Mouse (Mus musculus): ENCODE results near the gene Hectd2. TPM values are rescaled to one million over a fixed set of nuclear protein-coding genes. Genes with fewer than 3 reads are reported as not detected.

The Hectd2 gene
- polyA plus RNA-seq, 1 experiment from 2014 or later, result 17.7 TPM

- Histone ChIP-seq H3K4me3 (replicated peaks; ENCODE audit: low read length) (peak overlapping the region; percentile 84), H3K4me1 (replicated peaks; ENCODE audit: control insufficient read depth, insufficient read depth, low read length) (peaks cover 14% of the 10 kb centered on the region; the same call in 1 of the 2 replicates), H3K27ac (peak overlapping the region; percentile 92), H3K4me2 (replicated peaks) (peak overlapping the region; percentile 69), H3K36me3 (replicated peaks; ENCODE audit: control insufficient read depth, insufficient read depth) (no peaks in the 10 kb centered on the region), H3K9me3 (ENCODE audit: control insufficient read depth, low read length) (no peaks in the 10 kb centered on the region), H3K9ac (peak overlapping the region; percentile 86), H3K27me3 (ENCODE audit: control insufficient read depth, insufficient read depth, low read length) (peaks cover 6% of the 10 kb centered on the region)
- WGBS, result under 1% methylated on average over 40 of the region's 53 CpGs
- peak; percentile 76 for ATAC-seq (ENCODE audit: low FRiP score)
- DNase-seq (ENCODE audit: low spot score), result peak; percentile 63
Observed at GRCm38 (mm10) chr19:36554785-36555595, 551 bp downstream of the Hectd2 start.

GRCm38 (mm10) chr19:36559331-36559730, 4.9 kb downstream of the Hectd2 start:
- H3K36me3 ChIP-seq (replicated peaks; ENCODE audit: control insufficient read depth, insufficient read depth), result no peaks in the 10 kb centered on the region
- ATAC-seq (ENCODE audit: low FRiP score) (no peak), DNase-seq (ENCODE audit: low spot score) (no peak)
- no peak overlapping the region for H3K27ac ChIP-seq
- H3K4me2 ChIP-seq (replicated peaks), result no peak overlapping the region
- no peaks in the 10 kb centered on the region for H3K27me3 ChIP-seq (ENCODE audit: control insufficient read depth, insufficient read depth, low read length)
- H3K4me1 ChIP-seq (replicated peaks; ENCODE audit: control insufficient read depth, insufficient read depth, low read length), result peaks cover 14% of the 10 kb centered on the region; the same call in 1 of the 2 replicates
- H3K4me3 ChIP-seq (replicated peaks; ENCODE audit: low read length), result no peak overlapping the region
- no peaks in the 10 kb centered on the region for H3K9me3 ChIP-seq (ENCODE audit: control insufficient read depth, low read length)
- 87% methylated on average over 5 of the region's 5 CpGs for WGBS
- H3K9ac ChIP-seq, result no peak overlapping the region

GRCm38 (mm10) chr19:36560160-36560559, 5.7 kb downstream of the Hectd2 start:
- Histone ChIP-seq H3K4me3 (replicated peaks; ENCODE audit: low read length) (no peak overlapping the region), H3K27ac (no peak overlapping the region), H3K27me3 (ENCODE audit: control insufficient read depth, insufficient read depth, low read length) (no peaks in the 10 kb centered on the region), H3K9ac (no peak overlapping the region), H3K4me1 (replicated peaks; ENCODE audit: control insufficient read depth, insufficient read depth, low read length) (peaks cover 14% of the 10 kb centered on the region; the same call in 1 of the 2 replicates), H3K4me2 (replicated peaks) (no peak overlapping the region), H3K9me3 (ENCODE audit: control insufficient read depth, low read length) (no peaks in the 10 kb centered on the region), H3K36me3 (replicated peaks; ENCODE audit: control insufficient read depth, insufficient read depth) (no peaks in the 10 kb centered on the region)
- DNase-seq (ENCODE audit: low spot score) (no peak), ATAC-seq (ENCODE audit: low FRiP score) (no peak)
- WGBS, result 19% methylated on average over 2 of the region's 2 CpGs

GRCm38 (mm10) chr19:36561171-36561570, 6.7 kb downstream of the Hectd2 start:
- no peaks in the 10 kb centered on the region for H3K9me3 ChIP-seq (ENCODE audit: control insufficient read depth, low read length)
- H3K4me3 ChIP-seq (replicated peaks; ENCODE audit: low read length), result no peak overlapping the region
- H3K4me2 ChIP-seq (replicated peaks), result no peak overlapping the region
- no peaks in the 10 kb centered on the region for H3K27me3 ChIP-seq (ENCODE audit: control insufficient read depth, insufficient read depth, low read length)
- no peak for DNase-seq (ENCODE audit: low spot score)
- no peak overlapping the region for H3K27ac ChIP-seq
- no peaks in the 10 kb centered on the region for H3K36me3 ChIP-seq (replicated peaks; ENCODE audit: control insufficient read depth, insufficient read depth)
- WGBS, result 71% methylated on average over 2 of the region's 2 CpGs
- H3K4me1 ChIP-seq (replicated peaks; ENCODE audit: control insufficient read depth, insufficient read depth, low read length), result peaks cover 10% of the 10 kb centered on the region; the same call in 1 of the 2 replicates
- H3K9ac ChIP-seq, result no peak overlapping the region
- no peak for ATAC-seq (ENCODE audit: low FRiP score)

- WGBS, result 63% methylated on average over 2 of the region's 2 CpGs
- Histone ChIP-seq H3K36me3 (replicated peaks; ENCODE audit: control insufficient read depth, insufficient read depth) (no peaks in the 10 kb centered on the region), H3K4me1 (replicated peaks; ENCODE audit: control insufficient read depth, insufficient read depth, low read length) (no peaks in the 10 kb centered on the region), H3K9ac (no peak overlapping the region), H3K27ac (no peak overlapping the region), H3K4me3 (replicated peaks; ENCODE audit: low read length) (no peak overlapping the region), H3K4me2 (replicated peaks) (no peak overlapping the region), H3K9me3 (ENCODE audit: control insufficient read depth, low read length) (no peaks in the 10 kb centered on the region), H3K27me3 (ENCODE audit: control insufficient read depth, insufficient read depth, low read length) (no peaks in the 10 kb centered on the region)
- DNase-seq (ENCODE audit: low spot score), result no peak
- no peak for ATAC-seq (ENCODE audit: low FRiP score)
Observed at GRCm38 (mm10) chr19:36564396-36564795, 10.0 kb downstream of the Hectd2 start.

- no peaks in the 10 kb centered on the region for H3K9me3 ChIP-seq (ENCODE audit: control insufficient read depth, low read length)
- DNase-seq (ENCODE audit: low spot score) (no peak), ATAC-seq (ENCODE audit: low FRiP score) (no peak)
- no peak overlapping the region for H3K9ac ChIP-seq
- H3K4me2 ChIP-seq (replicated peaks), result no peak overlapping the region
- H3K36me3 ChIP-seq (replicated peaks; ENCODE audit: control insufficient read depth, insufficient read depth), result peaks cover 6% of the 10 kb centered on the region; the same call in 1 of the 2 replicates
- 75% methylated on average over 3 of the region's 3 CpGs for WGBS
- no peak overlapping the region for H3K4me3 ChIP-seq (replicated peaks; ENCODE audit: low read length)
- H3K4me1 ChIP-seq (replicated peaks; ENCODE audit: control insufficient read depth, insufficient read depth, low read length), result no peaks in the 10 kb centered on the region
- H3K27me3 ChIP-seq (ENCODE audit: control insufficient read depth, insufficient read depth, low read length), result no peaks in the 10 kb centered on the region
- H3K27ac ChIP-seq, result no peak overlapping the region
Observed at GRCm38 (mm10) chr19:36573986-36574385, 19.5 kb downstream of the Hectd2 start.

- H3K27ac ChIP-seq, result no peak overlapping the region
- H3K9me3 ChIP-seq (ENCODE audit: control insufficient read depth, low read length), result no peaks in the 10 kb centered on the region
- no peak overlapping the region for H3K4me3 ChIP-seq (replicated peaks; ENCODE audit: low read length)
- H3K4me1 ChIP-seq (replicated peaks; ENCODE audit: control insufficient read depth, insufficient read depth, low read length), result no peaks in the 10 kb centered on the region
- H3K4me2 ChIP-seq (replicated peaks), result no peak overlapping the region
- H3K9ac ChIP-seq, result no peak overlapping the region
- peaks cover 6% of the 10 kb centered on the region; the same call in 1 of the 2 replicates for H3K36me3 ChIP-seq (replicated peaks; ENCODE audit: control insufficient read depth, insufficient read depth)
- no peak for ATAC-seq (ENCODE audit: low FRiP score)
- 91% methylated on average over 6 of the region's 6 CpGs for WGBS
- H3K27me3 ChIP-seq (ENCODE audit: control insufficient read depth, insufficient read depth, low read length), result no peaks in the 10 kb centered on the region
- DNase-seq (ENCODE audit: low spot score), result no peak
Observed at GRCm38 (mm10) chr19:36575159-36575558, 20.7 kb downstream of the Hectd2 start.

GRCm38 (mm10) chr19:36580874-36581273, 26.4 kb downstream of the Hectd2 start:
- ATAC-seq (ENCODE audit: low FRiP score), result no peak
- Histone ChIP-seq H3K27ac (no peak overlapping the region), H3K36me3 (replicated peaks; ENCODE audit: control insufficient read depth, insufficient read depth) (peaks cover 6% of the 10 kb centered on the region; the same call in 1 of the 2 replicates), H3K9ac (no peak overlapping the region), H3K4me2 (replicated peaks) (no peak overlapping the region), H3K4me1 (replicated peaks; ENCODE audit: control insufficient read depth, insufficient read depth, low read length) (no peaks in the 10 kb centered on the region), H3K9me3 (ENCODE audit: control insufficient read depth, low read length) (no peaks in the 10 kb centered on the region), H3K27me3 (ENCODE audit: control insufficient read depth, insufficient read depth, low read length) (no peaks in the 10 kb centered on the region), H3K4me3 (replicated peaks; ENCODE audit: low read length) (no peak overlapping the region)
- no peak for DNase-seq (ENCODE audit: low spot score)
- 77% methylated on average over 3 of the region's 3 CpGs for WGBS

- H3K4me3 ChIP-seq (replicated peaks; ENCODE audit: low read length), result no peak overlapping the region
- H3K9me3 ChIP-seq (ENCODE audit: control insufficient read depth, low read length), result no peaks in the 10 kb centered on the region
- no peak for ATAC-seq (ENCODE audit: low FRiP score)
- H3K4me1 ChIP-seq (replicated peaks; ENCODE audit: control insufficient read depth, insufficient read depth, low read length), result no peaks in the 10 kb centered on the region
- no peak overlapping the region for H3K9ac ChIP-seq
- H3K27ac ChIP-seq, result no peak overlapping the region
- H3K27me3 ChIP-seq (ENCODE audit: control insufficient read depth, insufficient read depth, low read length), result no peaks in the 10 kb centered on the region
- H3K4me2 ChIP-seq (replicated peaks), result no peak overlapping the region
- no peak for DNase-seq (ENCODE audit: low spot score)
- 95% methylated on average over 1 of the region's 1 CpGs for WGBS
- H3K36me3 ChIP-seq (replicated peaks; ENCODE audit: control insufficient read depth, insufficient read depth), result no peaks in the 10 kb centered on the region
Observed at GRCm38 (mm10) chr19:36582116-36582515, 27.7 kb downstream of the Hectd2 start.
